Mouse (Mus musculus) activated CD4-positive, CD25-positive, alpha-beta regulatory T cell, adult 9 weeks (primary cell): Measurements from ENCODE around the gene Gm47189. TPM values are rescaled to one million over a fixed set of nuclear protein-coding genes. Genes with fewer than 3 reads are reported as not detected.

Source experiments
- polyA plus RNA-seq: library from polyadenylated mRNA; unstranded; fragments of 100-300 nt; shearing (Covaris generic); gene quantifications from one replicate; pipeline ENCODE4 v1.2.1, GENCODE M21; 2017

Gm47189 gene
- not detected for polyA plus RNA-seq

DNA sequence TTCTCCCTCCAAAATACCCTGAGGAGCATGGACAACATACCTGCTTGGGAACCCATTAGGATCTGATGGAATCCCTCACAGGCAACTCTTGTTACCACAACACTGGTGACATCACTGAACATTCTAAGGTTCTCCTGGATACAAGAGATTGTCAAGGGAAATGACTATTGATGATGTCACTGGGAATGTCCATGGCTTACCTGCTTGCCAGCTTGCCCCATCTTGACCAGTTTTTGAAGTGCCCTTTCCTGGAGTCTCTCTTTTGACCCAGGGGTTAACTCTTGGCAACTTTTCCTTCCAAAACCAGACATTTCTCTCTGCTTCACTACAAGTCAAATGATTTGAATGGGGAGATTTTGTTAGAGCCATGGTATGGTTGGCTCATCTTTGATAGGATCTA is at the start of gene Gm47189:
TSS of gene Gm47189 (minus strand) at position 101 of the 400 bp plus-strand sequence.

DNA sequence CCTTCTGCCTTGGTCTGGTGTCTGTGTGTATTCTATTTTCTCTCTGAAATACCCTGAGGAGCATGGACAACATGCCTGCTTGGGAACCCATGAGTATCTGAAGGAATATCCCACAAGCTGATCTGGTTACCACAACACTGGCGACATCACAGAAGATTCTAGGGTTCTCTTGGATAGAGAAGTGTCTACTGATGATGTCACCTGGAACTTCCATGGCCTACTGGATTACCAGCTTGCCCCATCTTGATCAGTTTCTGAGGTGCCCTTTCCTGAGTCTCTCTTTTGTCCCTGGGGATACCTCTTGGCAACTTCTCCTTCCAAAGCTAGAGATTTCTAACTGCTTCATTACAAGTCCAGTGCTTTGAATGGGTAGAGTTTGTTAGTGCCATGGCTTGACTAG is 21.7 kb downstream of the Gm47189 start, which contains the start of gene Gm7929:
TSS of gene Gm7929 (minus strand) at position 101 of the 400 bp plus-strand sequence.

Other genes with a start within 250 kb of the Gm47189 start
- not detected for gene Gm7970, start 216.9 kb downstream of the Gm47189 start, polyA plus RNA-seq
- gene 1700049E17Rik2, start 199.2 kb downstream of the Gm47189 start, polyA plus RNA-seq = not detected
- gene Gm3072, start 147.8 kb downstream of the Gm47189 start, polyA plus RNA-seq = not detected
- not detected for gene Gm3676, start 126.0 kb downstream of the Gm47189 start, polyA plus RNA-seq
- not detected for gene Gm8068, start 70.6 kb downstream of the Gm47189 start, polyA plus RNA-seq
- gene Gm7929, start 21.8 kb downstream of the Gm47189 start, polyA plus RNA-seq = not detected
- gene Gm7980, start 134.8 kb upstream of the Gm47189 start, polyA plus RNA-seq = not detected
- not detected for gene 1700049E17Rik1, start 152.5 kb upstream of the Gm47189 start, polyA plus RNA-seq
- gene 1700024B05Rik, start 171.6 kb upstream of the Gm47189 start, polyA plus RNA-seq = not detected
- gene Gm6401, start 195.5 kb upstream of the Gm47189 start, polyA plus RNA-seq = not detected
- gene Gm3543, start 210.9 kb upstream of the Gm47189 start, polyA plus RNA-seq = not detected